Mouse (Mus musculus) bone marrow, adult 2 months (tissue): ENCODE results near the gene Dmtf1.

Experiments
- CTCF ChIP-seq: fragments of 200-500 bp; IDR thresholded peaks from 2 replicates; pipeline ENCODE4 v1.5.1; 2011; ENCODE audit warnings: low read length, control low read depth; ENCODE audit not compliant: control insufficient read depth, insufficient read depth
- POLR2A ChIP-seq: fragments of 200-500 bp; IDR thresholded peaks from 2 replicates; pipeline ENCODE4 v1.6.1; 2011; ENCODE audit warnings: low read depth, mild to moderate bottlenecking, control low read depth, low read length, borderline replicate concordance; ENCODE audit not compliant: control insufficient read depth

- TF ChIP-seq POLR2A (no peak), CTCF (no peak)
These were observed 50.3 kb downstream of the Dmtf1 start for GRCm38 (mm10) chr5:9111285-9111684.
